Mouse (Mus musculus) MEL (cell line): Measurements from ENCODE around the gene Akr1cl.
A peak's percentile ranks its signal among the peaks of the same experiment; 100 is the strongest.

Experiments used
- BHLHE40 ChIP-seq: IDR thresholded peaks from 2 replicates; pipeline ENCODE4 v1.6.1; 2012; ENCODE audit warnings: low read depth, mild to moderate bottlenecking, inconsistent platforms, low read length, improper control_type of control experiment, borderline replicate concordance
- CHD1 ChIP-seq: IDR thresholded peaks from 2 replicates; pipeline ENCODE4 v1.6.1; 2012; ENCODE audit warnings: low read depth, mild to moderate bottlenecking, inconsistent platforms, low read length, improper control_type of control experiment
- CTCF ChIP-seq, 3 experiments: IDR thresholded peaks in 2 of 3; conservative IDR thresholded peaks in 1 of 3; 2 replicates each; pipeline ENCODE4 v1.5.1; 2011 to 2012; ENCODE audit warnings: low read length in 3 of 3, low read depth in 2 of 3, mild to moderate bottlenecking in 2 of 3, improper control_type of control experiment in 1 of 3, inconsistent platforms in 1 of 3, mixed read lengths in 1 of 3, moderate library complexity in 1 of 3; ENCODE audit not compliant: control insufficient read depth in 1 of 3, insufficient read depth in 1 of 3, poor library complexity in 1 of 3, severe bottlenecking in 1 of 3
- E2F4 ChIP-seq: IDR thresholded peaks from 2 replicates; pipeline ENCODE4 v1.6.1; 2011; ENCODE audit warnings: low read depth, low read length, improper control_type of control experiment, borderline replicate concordance
- EP300 ChIP-seq, 2 experiments: IDR thresholded peaks; 2 replicates each; pipeline ENCODE4 v1.6.1; 2011; ENCODE audit warnings: improper control_type of control experiment in 2 of 2, low read length in 2 of 2, low read depth in 1 of 2, mild to moderate bottlenecking in 1 of 2
- KAT2A ChIP-seq: conservative IDR thresholded peaks from 2 replicates; pipeline ENCODE4 v1.6.1; 2012; ENCODE audit warnings: low read depth, low read length, improper control_type of control experiment, inconsistent platforms
- MAX ChIP-seq: IDR thresholded peaks from 2 replicates; pipeline ENCODE4 v1.6.1; 2011; ENCODE audit warnings: low read length, improper control_type of control experiment
- MAZ ChIP-seq: IDR thresholded peaks from 2 replicates; pipeline ENCODE4 v1.6.1; 2012; ENCODE audit warnings: low read depth, mild to moderate bottlenecking, inconsistent platforms, low read length, improper control_type of control experiment
- NELFE ChIP-seq: IDR thresholded peaks from 2 replicates; pipeline ENCODE4 v1.6.1; 2011; ENCODE audit warnings: low read depth, low read length, improper control_type of control experiment
- NRF1 ChIP-seq: IDR thresholded peaks from 2 replicates; pipeline ENCODE4 v1.6.1; 2014; ENCODE audit warnings: low read depth, mild to moderate bottlenecking, inconsistent platforms, low read length, improper control_type of control experiment, moderate library complexity; ENCODE audit not compliant: poor library complexity, insufficient read depth, severe bottlenecking
- POLR2A ChIP-seq, 2 experiments: IDR thresholded peaks; 2 replicates each; pipeline ENCODE4 v1.6.1; 2011 to 2012; ENCODE audit warnings: low read length in 2 of 2, mild to moderate bottlenecking in 2 of 2, control low read depth in 1 of 2, improper control_type of control experiment in 1 of 2, low read depth in 1 of 2, moderate library complexity in 1 of 2; ENCODE audit not compliant: control insufficient read depth in 1 of 2, insufficient read depth in 1 of 2, poor library complexity in 1 of 2
- TAL1 ChIP-seq: IDR thresholded peaks from 2 replicates; pipeline ENCODE4 v1.6.1; 2012; ENCODE audit warnings: mild to moderate bottlenecking, inconsistent platforms, low read length, moderate library complexity, mixed read lengths
- ZNF384 ChIP-seq: IDR thresholded peaks from 2 replicates; pipeline ENCODE4 v1.6.1; 2012; ENCODE audit warnings: low read depth, mild to moderate bottlenecking, inconsistent platforms, low read length, improper control_type of control experiment

GRCm38 (mm10) chr1:65046401-65047109 lies 14.0 kb upstream of the Akr1cl start:
- TF ChIP-seq EP300 (IDR thresholded peaks at IDR 0.05; ENCODE audit: low read depth in 1 of 2, low read length in 2 of 2) (no peak), CTCF (IDR thresholded peaks at IDR 0.05 in 2 of 3, conservative IDR thresholded peaks at IDR 0.05 in 1 of 3; ENCODE audit: control insufficient read depth in 1 of 3, insufficient read depth in 1 of 3, low read depth in 2 of 3, low read length in 3 of 3, poor library complexity in 1 of 3, severe bottlenecking in 1 of 3) (peak; percentile 49 to 76 (median 61)), POLR2A (IDR thresholded peaks at IDR 0.05; ENCODE audit: control insufficient read depth in 1 of 2, insufficient read depth in 1 of 2, low read depth in 1 of 2, low read length in 2 of 2, poor library complexity in 1 of 2) (no peak), MAZ (no peak), TAL1 (no peak), NRF1 (no peak), KAT2A (no peak), CHD1 (no peak), E2F4 (no peak), BHLHE40 (no peak), MAX (no peak), ZNF384 (no peak), NELFE (no peak)
